In the genomic region with DNA sequence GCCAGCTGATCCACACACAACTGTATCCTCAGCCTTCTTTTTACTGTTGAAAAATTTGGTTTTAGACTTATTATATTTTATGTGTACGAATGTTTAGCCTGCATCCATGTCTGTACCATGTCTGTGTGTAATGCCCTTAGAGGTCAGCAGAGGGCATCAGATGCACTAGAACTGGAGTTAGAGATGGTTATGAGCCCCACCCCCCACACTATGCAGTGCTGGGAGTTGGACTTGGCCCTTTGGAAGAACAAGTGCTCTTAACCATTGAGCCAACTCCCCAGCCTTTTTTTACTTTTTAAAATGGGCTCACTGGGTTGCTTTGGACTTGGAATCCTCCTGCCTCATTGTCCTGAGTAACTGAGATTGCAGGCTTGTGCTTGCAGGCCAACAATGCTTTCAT, we compare ENCODE assay signal across 12 mouse cellular contexts. TPM values are rescaled to one million over a fixed set of nuclear protein-coding genes. Genes with fewer than 3 reads are reported as not detected.
DNase-seq lines count a peak whose midpoint lies in the region; ATAC-seq and TF ChIP-seq lines count a peak whose summit lies in the region.
"Had no signal": no experiment of that assay in that cellular context is flagged by ENCODE, and none has a peak within 500 bp of the region (broad histone marks: within the 10 kb centered on the region; RNA-seq: fewer than 3 reads in every experiment).

No protein-coding gene starts in this region.

- peak; percentile 26 for DNase-seq in embryo, embryonic 10.5 days (ENCODE audit: low spot score)
- DNase-seq in embryo, embryonic 11 days, result no peak
- peak; percentile 25 for DNase-seq in liver
- no peak for DNase-seq in liver, embryonic 11.5 days (ENCODE audit: low spot score)
- DNase-seq in ZHBTc4 (ENCODE audit: low read depth, low spot score), result peak; percentile 80
- DNase-seq in stomach, postnatal 0 days (ENCODE audit: low spot score), result no peak
- no peak for DNase-seq in spleen, postnatal 4 days (ENCODE audit: low spot score in 2 of 2)
- no peak for DNase-seq in ovary, postnatal 14 days (ENCODE audit: low spot score)
- DNase-seq: gastrocnemius, postnatal 10 days had no signal

- no peak overlapping the region for H3K27ac ChIP-seq in liver, embryonic 11.5 days (ENCODE audit: low read depth, low read length)
- no peak overlapping the region for H3K27ac ChIP-seq in stomach, postnatal 0 days (replicated peaks)
- H3K27ac ChIP-seq: embryonic facial prominence, embryonic 13.5 days had no signal

- H3K9me3 ChIP-seq in liver, embryonic 11.5 days (ENCODE audit: control insufficient read depth, low read length), result no peaks in the 10 kb centered on the region
- no peaks in the 10 kb centered on the region for H3K9me3 ChIP-seq in stomach, postnatal 0 days (ENCODE audit: control insufficient read depth, low read length)
- H3K9me3 ChIP-seq: embryonic facial prominence, embryonic 13.5 days had no signal

- H3K4me1 ChIP-seq in liver, embryonic 11.5 days (replicated peaks; ENCODE audit: control insufficient read depth, insufficient read depth, low read length), result peaks cover 17% of the 10 kb centered on the region
- H3K4me1 ChIP-seq in stomach, postnatal 0 days (replicated peaks; ENCODE audit: control insufficient read depth, insufficient read depth), result no peaks in the 10 kb centered on the region

- peak; percentile 55 for TF ChIP-seq CTCF in stomach, postnatal 0 days (IDR thresholded peaks at IDR 0.05; ENCODE audit: low read depth)

- WGBS in liver, embryonic 11.5 days, result 93% methylated on average over 1 of the region's 1 CpGs
- WGBS in stomach, postnatal 0 days, result 100% methylated on average over 1 of the region's 1 CpGs

- no peaks in the 10 kb centered on the region for H3K27me3 ChIP-seq in liver, embryonic 11.5 days (replicated peaks; ENCODE audit: control insufficient read depth, insufficient read depth, low read length)
- no peaks in the 10 kb centered on the region for H3K27me3 ChIP-seq in stomach, postnatal 0 days (ENCODE audit: control insufficient read depth, insufficient read depth, low read length)
- H3K27me3 ChIP-seq: embryonic facial prominence, embryonic 13.5 days had no signal

- no peak overlapping the region for H3K4me2 ChIP-seq in liver, embryonic 11.5 days
- no peak overlapping the region for H3K4me2 ChIP-seq in stomach, postnatal 0 days (replicated peaks; ENCODE audit: low read depth)
- H3K4me2 ChIP-seq: embryonic facial prominence, embryonic 13.5 days had no signal

- H3K4me3 ChIP-seq in liver, embryonic 11.5 days (ENCODE audit: low read depth, low read length), result no peak overlapping the region
- no peak overlapping the region for H3K4me3 ChIP-seq in stomach, postnatal 0 days (ENCODE audit: low read depth, low read length)
- H3K4me3 ChIP-seq: embryonic facial prominence, embryonic 13.5 days had no signal

- no peak for TF ChIP-seq EP300 in stomach, postnatal 0 days (optimal IDR thresholded peaks at IDR 0.05)

- H3K36me3 ChIP-seq in liver, embryonic 11.5 days (ENCODE audit: control insufficient read depth, insufficient read depth, low read length), result peaks cover 10% of the 10 kb centered on the region
- peaks cover 2% of the 10 kb centered on the region; the same call in 1 of the 2 replicates for H3K36me3 ChIP-seq in stomach, postnatal 0 days (ENCODE audit: control insufficient read depth, insufficient read depth, low read length)

- no peak for ATAC-seq in liver, embryonic 11.5 days (replicated peaks; ENCODE audit: low FRiP score)
- no peak for ATAC-seq in stomach, postnatal 0 days (ENCODE audit: low FRiP score, low TSS enrichment)
- ATAC-seq: hindbrain, embryonic 16.5 days had no signal

- H3K9ac ChIP-seq in liver, embryonic 11.5 days (ENCODE audit: low read depth, low read length), result no peak overlapping the region
- no peak overlapping the region for H3K9ac ChIP-seq in stomach, postnatal 0 days (ENCODE audit: low read length)
- H3K9ac ChIP-seq: embryonic facial prominence, embryonic 13.5 days had no signal

RNA-seq across cellular contexts. Expression of a gene that starts 15.3 kb away (rescaled TPM):
- 28.2 and 31.3 TPM in 2 replicates for polyA plus RNA-seq in liver, embryonic 11.5 days (2014; fragmentation: Nextera tagmentation; extraction: Ambion mirVana)
- polyA plus RNA-seq in stomach, postnatal 0 days (2015; fragmentation: Nextera tagmentation; extraction: Ambion mirVana), result 25.5 and 26.7 TPM in 2 replicates

RNA-seq across cellular contexts. Expression of a gene that starts 33.5 kb away (rescaled TPM):
- polyA plus RNA-seq in liver, embryonic 11.5 days (2014; fragmentation: Nextera tagmentation; extraction: Ambion mirVana), result 1.6 and 1.7 TPM in 2 replicates
- 1.1 and 1.7 TPM in 2 replicates for polyA plus RNA-seq in stomach, postnatal 0 days (2015; fragmentation: Nextera tagmentation; extraction: Ambion mirVana)

RNA-seq across cellular contexts. Expression of a gene that starts 42.1 kb away (rescaled TPM):
- polyA plus RNA-seq in liver, embryonic 11.5 days (2014; fragmentation: Nextera tagmentation; extraction: Ambion mirVana), result not detected in 2 replicates
- 0.12 and 0.24 TPM in 2 replicates for polyA plus RNA-seq in stomach, postnatal 0 days (2015; fragmentation: Nextera tagmentation; extraction: Ambion mirVana)
- polyA plus RNA-seq: embryonic facial prominence, embryonic 13.5 days; hindbrain, embryonic 16.5 days; neural tube, embryonic 14.5 days had no signal

Comparison
In these comparisons a context has a peak if more than half of its experiments do, and no peak if none do; other contexts are left out.
1. DNase-seq: peak in embryo, embryonic 10.5 days (single experiment), liver (single experiment) and ZHBTc4 (single experiment); none in embryo, embryonic 11 days (single experiment), liver, embryonic 11.5 days (single experiment), stomach, postnatal 0 days (single experiment), spleen, postnatal 4 days (0 of 2) and ovary, postnatal 14 days (single experiment).